Mouse (Mus musculus): ENCODE results near the gene 4930503B20Rik.
A peak's percentile ranks its signal among the peaks of the same experiment; 100 is the strongest.

Gene 4930503B20Rik

GRCm38 (mm10) chr3:146649311-146649894, 1.7 kb downstream of the 4930503B20Rik start:
- no peak for DNase-seq

- peak; percentile 56 to 62 for DNase-seq
Measured at GRCm38 (mm10) chr3:146641818-146642427, 9.2 kb downstream of the 4930503B20Rik start.

- no peak for DNase-seq
Measured at GRCm38 (mm10) chr3:146632506-146632905, 18.6 kb downstream of the 4930503B20Rik start.

- DNase-seq: no peak
Measured at GRCm38 (mm10) chr3:146628227-146628982, 22.7 kb downstream of the 4930503B20Rik start.

- no peak for DNase-seq
Measured at GRCm38 (mm10) chr3:146625766-146626165, 25.4 kb downstream of the 4930503B20Rik start.

- DNase-seq: no peak
Measured at GRCm38 (mm10) chr3:146621966-146622365, 29.2 kb downstream of the 4930503B20Rik start.

GRCm38 (mm10) chr3:146620555-146621249, 30.4 kb downstream of the 4930503B20Rik start:
- DNase-seq: peak; percentile 86 to 89

GRCm38 (mm10) chr3:146620101-146620500, 31.0 kb downstream of the 4930503B20Rik start:
- DNase-seq: no peak

- DNase-seq: no peak
Measured at GRCm38 (mm10) chr3:146618357-146618756, 32.8 kb downstream of the 4930503B20Rik start.

GRCm38 (mm10) chr3:146617946-146618345, 33.2 kb downstream of the 4930503B20Rik start:
- DNase-seq: no peak

- DNase-seq: no peak
Measured at GRCm38 (mm10) chr3:146616533-146617283, 34.4 kb downstream of the 4930503B20Rik start.

GRCm38 (mm10) chr3:146615496-146615895, 35.6 kb downstream of the 4930503B20Rik start, which contains the start of gene Dnase2b:
Gene Dnase2b, minus strand, starts transcription at chr3:146615596.
- peak; percentile 6 to 27 for DNase-seq

- no peak for DNase-seq
Measured at GRCm38 (mm10) chr3:146611821-146612220, 39.3 kb downstream of the 4930503B20Rik start.

GRCm38 (mm10) chr3:146611261-146611660, 39.9 kb downstream of the 4930503B20Rik start:
- no peak for DNase-seq

GRCm38 (mm10) chr3:146610322-146610721, 40.8 kb downstream of the 4930503B20Rik start:
- DNase-seq: no peak

GRCm38 (mm10) chr3:146607368-146607767, 43.7 kb downstream of the 4930503B20Rik start:
- DNase-seq: no peak

- no peak for DNase-seq
Measured at GRCm38 (mm10) chr3:146604647-146605046, 46.5 kb downstream of the 4930503B20Rik start.

GRCm38 (mm10) chr3:146602531-146602930, 48.6 kb downstream of the 4930503B20Rik start:
- no peak for DNase-seq

GRCm38 (mm10) chr3:146601205-146601604, 49.9 kb downstream of the 4930503B20Rik start:
- DNase-seq: no peak

- DNase-seq: peak; percentile 14 to 24
Measured at GRCm38 (mm10) chr3:146599198-146599900, 51.8 kb downstream of the 4930503B20Rik start.

GRCm38 (mm10) chr3:146598411-146598810, 52.7 kb downstream of the 4930503B20Rik start:
- DNase-seq: no peak

- no peak for DNase-seq
Measured at GRCm38 (mm10) chr3:146596864-146597263, 54.3 kb downstream of the 4930503B20Rik start.
